Mouse (Mus musculus): ENCODE results near the gene Ctr9. TPM values are rescaled to one million over a fixed set of nuclear protein-coding genes. Genes with fewer than 3 reads are reported as not detected.

Ctr9 gene
- polyA plus RNA-seq, 1 experiment from 2014 or later, result 81.8 TPM

DNA sequence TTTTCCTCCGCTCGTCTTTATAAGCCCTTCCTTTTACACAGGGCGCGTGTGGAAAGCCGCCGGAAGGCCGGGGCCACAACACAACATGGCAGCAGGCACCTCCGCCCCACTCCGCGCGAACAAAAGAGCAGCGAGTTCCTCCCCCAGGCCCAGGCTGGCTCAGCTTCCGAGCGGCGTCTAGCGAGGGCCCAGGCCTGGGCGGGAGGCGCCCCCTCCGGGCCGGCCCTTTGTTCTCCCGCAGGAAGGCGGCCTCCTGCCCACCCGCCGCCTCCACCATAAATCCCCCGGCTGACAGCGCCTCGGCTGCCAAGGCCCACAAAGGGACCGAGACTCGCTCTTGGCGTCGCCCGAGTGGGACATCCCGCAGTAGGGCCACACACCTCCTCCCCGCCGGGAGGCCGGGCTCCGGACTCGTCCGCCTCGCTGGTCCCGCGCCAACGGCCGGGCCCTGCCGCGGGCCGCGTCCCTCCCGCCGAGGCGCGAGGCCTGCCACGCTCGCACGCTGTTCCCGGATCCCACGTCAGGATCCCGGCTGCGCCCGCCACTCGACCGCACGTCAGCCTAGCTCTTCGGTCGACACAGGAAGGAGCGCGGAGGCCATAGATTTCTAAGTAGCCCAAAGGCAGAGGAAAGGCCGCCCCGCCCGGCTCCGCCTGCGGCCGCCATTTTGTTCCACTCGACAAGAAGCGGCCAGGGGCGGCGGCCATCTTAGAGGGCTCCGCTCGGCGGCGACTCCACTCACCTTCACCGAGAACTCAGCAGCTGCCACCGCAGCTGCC lies 53.5 kb downstream of the Ctr9 start:
- peak; percentile 84 for ATAC-seq

DNA sequence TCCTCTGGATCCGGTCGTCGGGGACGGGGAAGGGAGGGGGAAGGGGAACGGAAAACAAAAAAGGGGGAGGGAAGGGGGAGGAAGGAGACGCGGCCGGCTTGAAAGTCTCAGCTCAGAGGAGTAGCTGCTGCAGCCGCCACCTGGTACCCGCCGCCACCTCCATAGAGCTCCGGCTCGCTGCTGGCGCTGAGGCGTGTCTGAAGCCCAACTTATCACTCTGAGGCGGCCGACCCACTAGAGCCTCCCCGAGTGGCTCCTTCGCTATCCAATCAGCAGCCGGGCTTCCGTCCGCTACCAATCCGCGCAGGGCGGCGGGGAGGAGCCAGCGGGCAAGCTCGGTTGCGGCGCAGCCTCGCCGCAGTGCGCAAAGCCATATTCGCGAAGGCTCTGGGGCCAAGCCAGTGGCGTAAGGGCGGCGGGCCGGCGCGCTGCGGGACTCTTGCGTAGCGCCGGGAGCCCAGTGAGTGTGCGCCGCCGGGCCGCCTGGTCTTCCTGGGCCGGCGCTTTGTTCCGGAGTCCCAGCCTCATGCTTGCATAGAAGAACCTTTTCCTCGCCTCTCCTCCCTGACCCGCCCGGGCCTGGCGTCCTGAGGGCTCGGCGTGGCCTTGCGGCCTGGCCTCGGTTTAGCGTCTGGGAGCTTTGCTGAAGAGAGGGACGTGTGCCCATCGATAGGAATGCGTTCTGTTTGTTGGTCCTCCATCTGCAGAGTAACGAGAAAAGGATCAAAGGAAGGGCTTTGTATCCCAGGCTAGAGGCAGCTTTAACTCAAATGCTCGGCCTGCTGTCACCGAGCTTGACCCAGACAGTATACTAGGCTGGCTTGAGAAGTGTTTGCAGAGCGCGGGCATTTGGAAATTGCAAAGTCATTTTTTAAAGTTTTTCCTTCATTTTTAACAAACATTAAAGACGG lies 54.3 kb downstream of the Ctr9 start, which contains the start of gene Eif4g2:
Gene Eif4g2, minus strand, starts transcription at position 209 of the 911 bp plus-strand sequence.
- peaks cover 16% of the 10 kb centered on the region for H3K36me3 ChIP-seq (ENCODE audit: control insufficient read depth, insufficient read depth, low read length)
- peak within 1 kb of the TSS; percentile 100 for H3K27ac ChIP-seq (ENCODE audit: low read length)
- ATAC-seq, result peak; percentile 99
- H3K4me2 ChIP-seq (ENCODE audit: low read length), result peak within 1 kb of the TSS; percentile 86
- H3K27me3 ChIP-seq (ENCODE audit: control insufficient read depth, insufficient read depth, low read depth, low read length), result no peaks in the 10 kb centered on the region
- peak within 1 kb of the TSS; percentile 70 for H3K4me3 ChIP-seq (ENCODE audit: low read depth, low read length)
- H3K4me1 ChIP-seq (ENCODE audit: control insufficient read depth, insufficient read depth, low read length), result peaks cover 30% of the 10 kb centered on the region
- H3K9ac ChIP-seq (ENCODE audit: low read depth, low read length), result peak within 1 kb of the TSS; percentile 98
- no peaks in the 10 kb centered on the region for H3K9me3 ChIP-seq (replicated peaks; ENCODE audit: control insufficient read depth, low read length, poor library complexity, severe bottlenecking)
- under 1% methylated on average over 69 of the region's 70 CpGs for WGBS

More for the DNA sequence above, 53.5 kb downstream of the Ctr9 start:
- peak overlapping the region; percentile 86 for H3K4me2 ChIP-seq (ENCODE audit: low read length)
- peaks cover 24% of the 10 kb centered on the region for H3K36me3 ChIP-seq (ENCODE audit: control insufficient read depth, insufficient read depth, low read length)
- H3K4me3 ChIP-seq (ENCODE audit: low read depth, low read length), result peak overlapping the region; percentile 70
- under 1% methylated on average over 83 of the region's 83 CpGs for whole genome bisulfite sequencing
- H3K9me3 ChIP-seq (replicated peaks; ENCODE audit: control insufficient read depth, low read length, poor library complexity, severe bottlenecking), result no peaks in the 10 kb centered on the region
- peak overlapping the region; percentile 100 for H3K27ac ChIP-seq (ENCODE audit: low read length)
- H3K9ac ChIP-seq (ENCODE audit: low read depth, low read length), result peak overlapping the region; percentile 98
- peaks cover 34% of the 10 kb centered on the region for H3K4me1 ChIP-seq (ENCODE audit: control insufficient read depth, insufficient read depth, low read length)
- H3K27me3 ChIP-seq (ENCODE audit: control insufficient read depth, insufficient read depth, low read depth, low read length), result no peaks in the 10 kb centered on the region

DNA sequence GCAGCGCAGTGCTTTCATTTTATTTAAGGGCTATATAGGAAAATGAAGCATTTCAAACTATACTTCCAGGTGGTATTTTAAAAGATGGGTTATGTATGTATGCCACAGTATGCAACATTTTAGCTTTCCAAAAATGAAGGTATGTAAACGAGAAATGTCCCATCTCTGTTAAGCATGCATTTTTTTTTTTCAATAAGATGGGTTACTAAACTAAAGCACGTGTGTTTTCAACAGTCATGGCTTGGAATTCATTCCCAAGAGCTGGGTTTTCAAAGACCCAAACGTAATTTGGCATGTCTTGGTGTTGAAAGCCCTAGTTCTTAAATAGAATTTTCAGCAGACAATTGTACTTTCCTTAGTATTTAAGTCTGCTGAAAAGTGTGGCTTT lies 55.0 kb downstream of the Ctr9 start:
- ATAC-seq, result no peak
- WGBS, result 10% methylated on average over 4 of the region's 4 CpGs
- Histone ChIP-seq H3K27ac (ENCODE audit: low read length) (peak overlapping the region; percentile 100), H3K4me2 (ENCODE audit: low read length) (peak overlapping the region; percentile 57), H3K9ac (ENCODE audit: low read depth, low read length) (peak overlapping the region; percentile 94), H3K4me1 (ENCODE audit: control insufficient read depth, insufficient read depth, low read length) (peaks cover 29% of the 10 kb centered on the region), H3K36me3 (ENCODE audit: control insufficient read depth, insufficient read depth, low read length) (peaks cover 12% of the 10 kb centered on the region; the same call in 1 of the 2 replicates), H3K4me3 (ENCODE audit: low read depth, low read length) (peak overlapping the region; percentile 70), H3K27me3 (ENCODE audit: control insufficient read depth, insufficient read depth, low read depth, low read length) (no peaks in the 10 kb centered on the region), H3K9me3 (replicated peaks; ENCODE audit: control insufficient read depth, low read length, poor library complexity, severe bottlenecking) (no peaks in the 10 kb centered on the region)

DNA sequence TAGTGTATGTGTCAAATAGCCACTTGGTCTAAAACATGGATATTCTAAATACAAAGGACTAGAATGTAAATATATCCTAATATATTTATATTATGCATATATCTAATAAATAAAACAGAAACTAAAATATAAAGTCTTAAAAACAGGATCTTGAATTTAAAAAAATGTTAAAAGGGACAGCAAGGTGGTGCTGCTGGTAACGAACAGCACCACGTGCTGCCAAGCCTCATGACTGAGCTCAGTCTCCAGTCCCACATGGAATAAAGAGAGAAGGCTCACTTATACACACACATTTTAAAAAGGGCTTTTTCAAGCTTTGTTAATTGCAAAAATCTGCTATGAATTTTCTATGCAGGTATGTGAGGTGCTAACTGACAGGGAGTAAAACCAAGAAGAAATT lies 55.7 kb downstream of the Ctr9 start:
- ATAC-seq, result no peak
- Histone ChIP-seq H3K9ac (ENCODE audit: low read depth, low read length) (no peak overlapping the region), H3K27ac (ENCODE audit: low read length) (no peak overlapping the region), H3K27me3 (ENCODE audit: control insufficient read depth, insufficient read depth, low read depth, low read length) (no peaks in the 10 kb centered on the region), H3K9me3 (replicated peaks; ENCODE audit: control insufficient read depth, low read length, poor library complexity, severe bottlenecking) (no peaks in the 10 kb centered on the region), H3K36me3 (ENCODE audit: control insufficient read depth, insufficient read depth, low read length) (peaks cover 9% of the 10 kb centered on the region; the same call in 1 of the 2 replicates), H3K4me3 (ENCODE audit: low read depth, low read length) (no peak overlapping the region), H3K4me1 (ENCODE audit: control insufficient read depth, insufficient read depth, low read length) (peaks cover 23% of the 10 kb centered on the region), H3K4me2 (ENCODE audit: low read length) (no peak overlapping the region)
- 39% methylated on average over 2 of the region's 2 CpGs for WGBS

DNA sequence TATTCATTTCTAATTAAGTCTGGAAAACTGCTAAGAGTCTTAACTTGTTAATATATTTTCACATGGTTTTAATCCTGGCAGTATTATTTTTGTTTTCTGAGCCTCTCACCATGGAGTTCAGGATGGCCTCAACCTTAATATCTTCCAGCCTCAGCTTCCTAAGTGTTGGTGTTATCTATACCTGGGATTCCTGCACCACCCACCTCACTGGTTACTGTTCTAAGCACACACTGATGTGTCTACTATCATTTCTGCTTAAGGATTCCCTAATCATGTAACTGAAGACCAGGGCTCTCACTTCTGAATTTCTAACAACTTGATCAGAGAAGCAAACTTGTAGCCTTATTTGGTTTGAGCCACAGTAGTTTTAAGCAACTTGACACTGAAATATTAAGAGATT lies 56.4 kb downstream of the Ctr9 start:
- no peaks in the 10 kb centered on the region for H3K9me3 ChIP-seq (replicated peaks; ENCODE audit: control insufficient read depth, low read length, poor library complexity, severe bottlenecking)
- no peak overlapping the region for H3K9ac ChIP-seq (ENCODE audit: low read depth, low read length)
- no peak overlapping the region for H3K4me2 ChIP-seq (ENCODE audit: low read length)
- peaks cover 3% of the 10 kb centered on the region; the same call in 1 of the 2 replicates for H3K36me3 ChIP-seq (ENCODE audit: control insufficient read depth, insufficient read depth, low read length)
- peaks cover 17% of the 10 kb centered on the region for H3K4me1 ChIP-seq (ENCODE audit: control insufficient read depth, insufficient read depth, low read length)
- no peak overlapping the region for H3K4me3 ChIP-seq (ENCODE audit: low read depth, low read length)
- no peak for ATAC-seq
- H3K27ac ChIP-seq (ENCODE audit: low read length), result no peak overlapping the region
- H3K27me3 ChIP-seq (ENCODE audit: control insufficient read depth, insufficient read depth, low read depth, low read length), result no peaks in the 10 kb centered on the region

DNA sequence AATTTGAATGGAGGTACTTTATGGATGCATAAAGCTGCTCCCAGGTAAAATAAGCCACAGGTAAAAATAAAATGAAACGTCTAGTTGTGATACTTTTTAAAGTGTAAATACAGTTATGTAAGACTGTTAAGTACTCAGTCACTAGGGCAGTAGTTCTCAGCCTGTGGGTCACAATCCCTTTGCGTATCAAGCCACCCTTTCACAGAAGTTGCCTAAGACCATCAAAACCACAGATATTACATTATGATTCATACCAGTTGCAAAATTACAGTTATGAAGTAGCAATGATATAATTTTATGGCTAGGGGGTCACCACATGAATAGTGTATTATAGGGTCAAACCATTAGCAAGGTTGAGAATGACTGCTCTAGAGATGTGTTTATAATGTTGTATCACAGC lies 66.4 kb downstream of the Ctr9 start:
- Histone ChIP-seq H3K4me3 (ENCODE audit: low read depth, low read length) (no peak overlapping the region), H3K27ac (ENCODE audit: low read length) (no peak overlapping the region), H3K9me3 (replicated peaks; ENCODE audit: control insufficient read depth, low read length, poor library complexity, severe bottlenecking) (no peaks in the 10 kb centered on the region), H3K4me1 (ENCODE audit: control insufficient read depth, insufficient read depth, low read length) (no peaks in the 10 kb centered on the region), H3K27me3 (ENCODE audit: control insufficient read depth, insufficient read depth, low read depth, low read length) (no peaks in the 10 kb centered on the region), H3K36me3 (ENCODE audit: control insufficient read depth, insufficient read depth, low read length) (no peaks in the 10 kb centered on the region), H3K9ac (ENCODE audit: low read depth, low read length) (no peak overlapping the region), H3K4me2 (ENCODE audit: low read length) (no peak overlapping the region)
- 85% methylated on average over 2 of the region's 2 CpGs for WGBS
- ATAC-seq, result no peak

DNA sequence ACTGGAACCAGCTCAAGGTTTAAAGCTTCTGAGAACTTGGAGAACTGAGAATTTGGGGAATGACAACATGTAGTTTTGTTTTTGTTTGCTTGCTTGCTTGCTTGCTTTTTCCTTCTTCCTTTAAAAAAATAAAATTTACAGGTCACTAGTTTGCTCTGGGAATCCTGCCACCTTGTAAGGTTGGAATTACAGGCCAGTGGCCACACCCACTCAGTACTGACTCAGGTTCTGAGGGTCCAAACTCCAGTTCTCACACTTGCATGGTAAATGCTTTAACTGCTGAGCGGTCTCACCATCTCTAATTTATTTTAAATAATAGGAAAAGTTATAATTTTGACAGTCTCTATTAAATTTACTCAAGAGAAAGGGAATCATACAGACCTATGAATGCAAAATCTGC lies 69.4 kb downstream of the Ctr9 start:
- H3K27ac ChIP-seq (ENCODE audit: low read length), result no peak overlapping the region
- 94% methylated on average over 1 of the region's 1 CpGs for WGBS
- H3K9me3 ChIP-seq (replicated peaks; ENCODE audit: control insufficient read depth, low read length, poor library complexity, severe bottlenecking), result no peaks in the 10 kb centered on the region
- no peak overlapping the region for H3K9ac ChIP-seq (ENCODE audit: low read depth, low read length)
- no peaks in the 10 kb centered on the region for H3K27me3 ChIP-seq (ENCODE audit: control insufficient read depth, insufficient read depth, low read depth, low read length)
- H3K4me1 ChIP-seq (ENCODE audit: control insufficient read depth, insufficient read depth, low read length), result no peaks in the 10 kb centered on the region
- H3K36me3 ChIP-seq (ENCODE audit: control insufficient read depth, insufficient read depth, low read length), result no peaks in the 10 kb centered on the region
- no peak overlapping the region for H3K4me2 ChIP-seq (ENCODE audit: low read length)
- ATAC-seq, result no peak
- no peak overlapping the region for H3K4me3 ChIP-seq (ENCODE audit: low read depth, low read length)

All from midbrain, embryonic 16.5 days (tissue).